Mouse (Mus musculus): Measurements from ENCODE around the gene Gpd1. TPM values are rescaled to one million over a fixed set of nuclear protein-coding genes. Genes with fewer than 3 reads are reported as not detected.

Gpd1 gene
- total RNA-seq, 4 experiments from 2014 or later, result 189 to 666 (median 461) TPM

GRCm38 (mm10) chr15:99701999-99702900 lies 15.1 kb upstream of the Gpd1 start, which contains the start of gene Smarcd1:
TSS of gene Smarcd1 (plus strand) at chr15:99702129.
- peak; percentile 86 for DNase-seq

- no peak for DNase-seq
Measured at GRCm38 (mm10) chr15:99703104-99703503, 14.2 kb upstream of the Gpd1 start.

- peak; percentile 60 for DNase-seq
Measured at GRCm38 (mm10) chr15:99703676-99704040, 13.7 kb upstream of the Gpd1 start.

GRCm38 (mm10) chr15:99704041-99704681 lies 13.2 kb upstream of the Gpd1 start:
- DNase-seq, result peak; percentile 70

- DNase-seq, result no peak
Measured at GRCm38 (mm10) chr15:99704881-99705280, 12.4 kb upstream of the Gpd1 start.

GRCm38 (mm10) chr15:99705440-99706048 lies 11.8 kb upstream of the Gpd1 start, which contains the start of gene Gm17349:
TSS of gene Gm17349 (minus strand) at chr15:99705490.
- peak; percentile 62 for DNase-seq

- no peak for DNase-seq
Measured at GRCm38 (mm10) chr15:99708176-99708575, 9.1 kb upstream of the Gpd1 start.

GRCm38 (mm10) chr15:99710221-99711190 lies 6.8 kb upstream of the Gpd1 start:
- peak; percentile 50 for DNase-seq

GRCm38 (mm10) chr15:99711491-99711890 lies 5.8 kb upstream of the Gpd1 start:
- DNase-seq, result no peak

GRCm38 (mm10) chr15:99712666-99713559 lies 4.4 kb upstream of the Gpd1 start:
- DNase-seq, result no peak

GRCm38 (mm10) chr15:99713569-99713968 lies 3.7 kb upstream of the Gpd1 start:
- no peak for DNase-seq

- DNase-seq, result peak; percentile 83
Measured at GRCm38 (mm10) chr15:99714206-99714605, 3.1 kb upstream of the Gpd1 start.

GRCm38 (mm10) chr15:99714858-99715257 lies 2.5 kb upstream of the Gpd1 start:
- DNase-seq, result peak; percentile 74

GRCm38 (mm10) chr15:99715361-99715865 lies 1.9 kb upstream of the Gpd1 start:
- DNase-seq, result no peak

- no peak for DNase-seq
Measured at GRCm38 (mm10) chr15:99715982-99716746, 1.2 kb upstream of the Gpd1 start.

- DNase-seq, result no peak
Measured at GRCm38 (mm10) chr15:99716814-99717213, 501 bp upstream of the Gpd1 start.

- DNase-seq, result no peak
Measured at GRCm38 (mm10) chr15:99718461-99719021, 1.2 kb downstream of the Gpd1 start.

GRCm38 (mm10) chr15:99719865-99720264 lies 2.5 kb downstream of the Gpd1 start:
- DNase-seq, result no peak

Measured in adrenal gland, adult 8-10 months (tissue).